Mouse (Mus musculus) limb, embryonic 11.5 days (tissue): ENCODE measurements around the gene Map2k5. TPM values are rescaled to one million over a fixed set of nuclear protein-coding genes. Genes with fewer than 3 reads are reported as not detected.

Experiments
- ATAC-seq: fragments of 200-750 bp; cut with Nextera tagmentation; 2 replicates; pipeline ENCODE4 v1.8.0; 2017; ENCODE audit warnings: low read depth; ENCODE audit not compliant: insufficient number of reproducible peaks, low FRiP score, low TSS enrichment
- DNase-seq: peaks from one replicate; pipeline ENCODE4 v3.0.0-alpha.2; 2015; ENCODE audit warnings: low spot score
- H3K27ac ChIP-seq: fragments of 300-500 bp; sonication (generic); replicated peaks from 2 replicates; pipeline ENCODE4 v1.5.1; 2014; ENCODE audit warnings: low read depth, mild to moderate bottlenecking, low read length
- H3K27me3 ChIP-seq: fragments of 300-500 bp; sonication (generic); 2 replicates; pipeline ENCODE4 v1.6.1; 2014; ENCODE audit warnings: mild to moderate bottlenecking, low read length, mixed read lengths; ENCODE audit not compliant: control insufficient read depth, insufficient read depth
- H3K36me3 ChIP-seq: fragments of 300-500 bp; sonication (generic); 2 replicates; pipeline ENCODE4 v1.6.1; 2014; ENCODE audit warnings: mild to moderate bottlenecking, low read length, moderate library complexity, mixed read lengths; ENCODE audit not compliant: control insufficient read depth, insufficient read depth
- H3K4me1 ChIP-seq: fragments of 300-500 bp; sonication (generic); 2 replicates; pipeline ENCODE4 v1.6.1; 2014; ENCODE audit warnings: low read length, mixed read lengths; ENCODE audit not compliant: control insufficient read depth, insufficient read depth
- H3K4me2 ChIP-seq: fragments of 300-500 bp; sonication (generic); 2 replicates; pipeline ENCODE4 v1.6.1; 2014; ENCODE audit warnings: low read depth, mild to moderate bottlenecking, moderate library complexity; ENCODE audit not compliant: severe bottlenecking
- H3K4me3 ChIP-seq: fragments of 300-500 bp; sonication (generic); 2 replicates; pipeline ENCODE4 v1.5.1; 2014; ENCODE audit warnings: low read depth, low read length
- H3K9ac ChIP-seq: fragments of 300-500 bp; sonication (generic); 2 replicates; pipeline ENCODE4 v1.6.1; 2014; ENCODE audit warnings: mild to moderate bottlenecking, low read length
- H3K9me3 ChIP-seq: fragments of 300-500 bp; sonication (generic); 2 replicates; pipeline ENCODE4 v1.6.1; 2016; ENCODE audit warnings: low read length; ENCODE audit not compliant: control insufficient read depth
- WGBS: fragments of 180-500 bp; shearing (Covaris S2); extraction: QIAGEN DNeasy Blood & Tissue Kit; methylation state at CpG from one replicate; pipeline ENCODE4 v1.1.7; 2014; 5-methylcytosine and 5-hydroxymethylcytosine counted together
- polyA plus RNA-seq: library from polyadenylated mRNA; unstranded; fragments of >200 nt; fragmentation: Nextera tagmentation; extraction: Ambion mirVana; gene quantifications from 2 replicates; pipeline ENCODE4 v1.2.1, GENCODE M21; 2014

The Map2k5 gene
- polyA plus RNA-seq, 1 experiment from 2014 or later, result 42.0 TPM

GRCm38 (mm10) chr9:63333074-63333473 lies 44.6 kb downstream of the Map2k5 start:
- Histone ChIP-seq H3K4me3 (no peak overlapping the region), H3K9me3 (no peaks in the 10 kb centered on the region)

GRCm38 (mm10) chr9:63331246-63331645 lies 46.5 kb downstream of the Map2k5 start:
- 94% methylated on average over 6 of the region's 6 CpGs for whole genome bisulfite sequencing
- Histone ChIP-seq H3K4me1 (no peaks in the 10 kb centered on the region), H3K4me2 (no peak overlapping the region), H3K27ac (no peak overlapping the region), H3K36me3 (peaks cover 11% of the 10 kb centered on the region; the same call in 1 of the 2 replicates), H3K27me3 (no peaks in the 10 kb centered on the region), H3K9me3 (no peaks in the 10 kb centered on the region), H3K4me3 (no peak overlapping the region), H3K9ac (no peak overlapping the region)
- DNase-seq (no peak), ATAC-seq (no peak)

More at GRCm38 (mm10) chr9:63333074-63333473, 44.6 kb downstream of the Map2k5 start:
- H3K27me3 ChIP-seq, result no peaks in the 10 kb centered on the region
- no peak overlapping the region for H3K9ac ChIP-seq
- no peak overlapping the region for H3K27ac ChIP-seq
- no peak overlapping the region for H3K4me2 ChIP-seq
- H3K36me3 ChIP-seq, result peaks cover 14% of the 10 kb centered on the region; the same call in 1 of the 2 replicates
- ATAC-seq, result no peak
- no peaks in the 10 kb centered on the region for H3K4me1 ChIP-seq
- no peak for DNase-seq
- 92% methylated on average over 2 of the region's 2 CpGs for WGBS

- no peaks in the 10 kb centered on the region for H3K9me3 ChIP-seq
- no peak overlapping the region for H3K4me2 ChIP-seq
- no peak for ATAC-seq
- WGBS, result 88% methylated on average over 15 of the region's 15 CpGs
- DNase-seq, result no peak
- H3K27ac ChIP-seq, result no peak overlapping the region
- no peak overlapping the region for H3K9ac ChIP-seq
- H3K4me3 ChIP-seq, result no peak overlapping the region
- H3K36me3 ChIP-seq, result peaks cover 9% of the 10 kb centered on the region; the same call in 1 of the 2 replicates
- H3K27me3 ChIP-seq, result no peaks in the 10 kb centered on the region
- no peaks in the 10 kb centered on the region for H3K4me1 ChIP-seq
Observed at GRCm38 (mm10) chr9:63328958-63329685, 48.6 kb downstream of the Map2k5 start.

GRCm38 (mm10) chr9:63315231-63315630 lies 62.5 kb downstream of the Map2k5 start:
- H3K4me3 ChIP-seq, result no peak overlapping the region
- H3K9me3 ChIP-seq, result no peaks in the 10 kb centered on the region
- ATAC-seq (no peak), DNase-seq (no peak)
- H3K4me1 ChIP-seq, result 0 out of 2 replicates have a peak, but pooled peaks cover 7% of the 10 kb centered on the region
- H3K9ac ChIP-seq, result no peak overlapping the region
- no peaks in the 10 kb centered on the region; the same call in 1 of the 2 replicates for H3K36me3 ChIP-seq
- H3K27ac ChIP-seq, result no peak overlapping the region
- H3K4me2 ChIP-seq, result no peak overlapping the region
- H3K27me3 ChIP-seq, result no peaks in the 10 kb centered on the region

- ATAC-seq (no peak), DNase-seq (no peak)
- H3K4me2 ChIP-seq, result no peak overlapping the region
- no peak overlapping the region for H3K9ac ChIP-seq
- peaks cover 9% of the 10 kb centered on the region for H3K4me1 ChIP-seq
- WGBS, result 71% methylated on average over 4 of the region's 4 CpGs
- H3K27me3 ChIP-seq, result no peaks in the 10 kb centered on the region
- H3K36me3 ChIP-seq, result no peaks in the 10 kb centered on the region; the same call in 1 of the 2 replicates
- H3K4me3 ChIP-seq, result no peak overlapping the region
- no peak overlapping the region for H3K27ac ChIP-seq
- no peaks in the 10 kb centered on the region for H3K9me3 ChIP-seq
Observed at GRCm38 (mm10) chr9:63314126-63314525, 63.6 kb downstream of the Map2k5 start.

GRCm38 (mm10) chr9:63309956-63310355 lies 67.7 kb downstream of the Map2k5 start:
- WGBS, result 89% methylated on average over 6 of the region's 6 CpGs
- peaks cover 13% of the 10 kb centered on the region for H3K4me1 ChIP-seq
- no peak overlapping the region for H3K4me2 ChIP-seq
- no peaks in the 10 kb centered on the region for H3K36me3 ChIP-seq
- H3K9me3 ChIP-seq, result no peaks in the 10 kb centered on the region
- H3K27me3 ChIP-seq, result no peaks in the 10 kb centered on the region
- DNase-seq (no peak), ATAC-seq (no peak)
- H3K4me3 ChIP-seq, result no peak overlapping the region
- no peak overlapping the region for H3K27ac ChIP-seq
- no peak overlapping the region for H3K9ac ChIP-seq

- no peak overlapping the region for H3K9ac ChIP-seq
- 28% methylated on average over 5 of the region's 5 CpGs for WGBS
- no peak for ATAC-seq
- no peak for DNase-seq
- H3K9me3 ChIP-seq, result no peaks in the 10 kb centered on the region
- peaks cover 14% of the 10 kb centered on the region for H3K4me1 ChIP-seq
- H3K27me3 ChIP-seq, result no peaks in the 10 kb centered on the region
- H3K27ac ChIP-seq, result no peak overlapping the region; the same call in 1 of the 2 replicates
- no peak overlapping the region for H3K4me2 ChIP-seq
- H3K36me3 ChIP-seq, result no peaks in the 10 kb centered on the region
- no peak overlapping the region for H3K4me3 ChIP-seq
Observed at GRCm38 (mm10) chr9:63309008-63309407, 68.7 kb downstream of the Map2k5 start.

- H3K4me3 ChIP-seq, result no peak overlapping the region
- 77% methylated on average over 4 of the region's 4 CpGs for WGBS
- H3K4me2 ChIP-seq, result no peak overlapping the region
- H3K27ac ChIP-seq, result no peak overlapping the region
- H3K27me3 ChIP-seq, result no peaks in the 10 kb centered on the region
- peaks cover 14% of the 10 kb centered on the region for H3K4me1 ChIP-seq
- ATAC-seq, result no peak
- H3K9ac ChIP-seq, result no peak overlapping the region
- DNase-seq, result no peak
- no peaks in the 10 kb centered on the region for H3K9me3 ChIP-seq
- H3K36me3 ChIP-seq, result no peaks in the 10 kb centered on the region
Observed at GRCm38 (mm10) chr9:63308441-63308840, 69.3 kb downstream of the Map2k5 start.
